Mouse (Mus musculus) stomach, postnatal 0 days (tissue): ENCODE measurements at regions not wholly inside any gene's neighbourhood (a gene's known extent, or its start where the extent isn't known, plus 50 kb on each side); places are given as distances from the start of the nearest gene placed in this dataset.

Experiments
- CTCF ChIP-seq: IDR thresholded peaks from 2 replicates; pipeline ENCODE4 v1.5.1; 2016; ENCODE audit warnings: antibody characterized with exemption, low read depth, mild to moderate bottlenecking, moderate library complexity
- EP300 ChIP-seq: optimal IDR thresholded peaks from 2 replicates; pipeline ENCODE3; 2016; ENCODE audit warnings: antibody characterized with exemption

- TF ChIP-seq CTCF: no peak
- no peak for TF ChIP-seq EP300
These were observed 161.5 kb downstream of the Sox2 start for GRCm38 (mm10) chr3:34811753-34812152.
